Mouse (Mus musculus) MEL (cell line): ENCODE data around the gene Stra6. TPM values are rescaled to one million over a fixed set of nuclear protein-coding genes. Genes with fewer than 3 reads are reported as not detected.

ENCODE experiments used
- DNase-seq: peaks from one replicate; pipeline ENCODE4 v3.0.0; 2011; ENCODE audit warnings: low read depth, low spot score
- H3K27ac ChIP-seq: 2 replicates; pipeline ENCODE4 v1.5.1; 2012; ENCODE audit warnings: low read depth, mild to moderate bottlenecking, control low read depth, low read length, moderate library complexity; ENCODE audit not compliant: control insufficient read depth
- H3K27me3 ChIP-seq, 2 experiments: fragments of 150-350 bp in 1 of 2; sonication (generic) in 1 of 2; 2 replicates each; pipeline ENCODE4 v1.6.1; 2012; ENCODE audit warnings: low read length in 2 of 2, mild to moderate bottlenecking in 2 of 2, improper control_type of control experiment in 1 of 2, moderate library complexity in 1 of 2; ENCODE audit not compliant: insufficient read depth in 2 of 2, control insufficient read depth in 1 of 2
- H3K36me3 ChIP-seq, 2 experiments: 2 replicates each; pipeline ENCODE4 v1.6.1; 2012 to 2014; ENCODE audit warnings: low read length in 2 of 2, improper control_type of control experiment in 1 of 2, inconsistent platforms in 1 of 2, mild to moderate bottlenecking in 1 of 2; ENCODE audit not compliant: insufficient read depth in 2 of 2, control insufficient read depth in 1 of 2
- H3K4me1 ChIP-seq, 2 experiments: fragments of 150-350 bp in 1 of 2; sonication (generic) in 1 of 2; 2 replicates each; pipeline ENCODE4 v1.6.1; 2012; ENCODE audit warnings: low read length in 2 of 2, improper control_type of control experiment in 1 of 2, mild to moderate bottlenecking in 1 of 2; ENCODE audit not compliant: insufficient read depth in 2 of 2, control insufficient read depth in 1 of 2
- H3K4me3 ChIP-seq, 2 experiments: fragments of 150-350 bp in 1 of 2; sonication (generic) in 1 of 2; 2 replicates each; pipeline ENCODE4 v1.5.1; 2012; ENCODE audit warnings: low read depth in 2 of 2, low read length in 2 of 2, mild to moderate bottlenecking in 2 of 2, moderate library complexity in 2 of 2, control low read depth in 1 of 2, improper control_type of control experiment in 1 of 2; ENCODE audit not compliant: control insufficient read depth in 1 of 2, insufficient read depth in 1 of 2
- H3K79me2 ChIP-seq: 2 replicates; pipeline ENCODE4 v1.6.1; 2012; ENCODE audit warnings: mild to moderate bottlenecking, low read length, moderate library complexity; ENCODE audit not compliant: control insufficient read depth, poor library complexity, insufficient read depth
- H3K9ac ChIP-seq: 2 replicates; pipeline ENCODE4 v1.6.1; 2012; ENCODE audit warnings: low read depth, mild to moderate bottlenecking, control low read depth, low read length, moderate library complexity; ENCODE audit not compliant: control insufficient read depth, poor library complexity, severe bottlenecking
- H3K9me3 ChIP-seq: fragments of 150-350 bp; sonication (generic); replicated peaks from 2 replicates; pipeline ENCODE4 v1.6.1; 2012; ENCODE audit warnings: mild to moderate bottlenecking, low read length, improper control_type of control experiment, moderate library complexity; ENCODE audit not compliant: insufficient read depth
- CHD2 ChIP-seq: IDR thresholded peaks from 2 replicates; pipeline ENCODE4 v1.6.1; 2011; ENCODE audit warnings: low read length, improper control_type of control experiment
- CTCF ChIP-seq, 3 experiments: IDR thresholded peaks in 2 of 3; conservative IDR thresholded peaks in 1 of 3; 2 replicates each; pipeline ENCODE4 v1.5.1; 2011 to 2012; ENCODE audit warnings: low read length in 3 of 3, low read depth in 2 of 3, mild to moderate bottlenecking in 2 of 3, improper control_type of control experiment in 1 of 3, inconsistent platforms in 1 of 3, mixed read lengths in 1 of 3, moderate library complexity in 1 of 3; ENCODE audit not compliant: control insufficient read depth in 1 of 3, insufficient read depth in 1 of 3, poor library complexity in 1 of 3, severe bottlenecking in 1 of 3
- E2F4 ChIP-seq: IDR thresholded peaks from 2 replicates; pipeline ENCODE4 v1.6.1; 2011; ENCODE audit warnings: low read depth, low read length, improper control_type of control experiment, borderline replicate concordance
- ELF1 ChIP-seq: IDR thresholded peaks from 2 replicates; pipeline ENCODE4 v1.6.1; 2014; ENCODE audit warnings: low read depth, mild to moderate bottlenecking, inconsistent platforms, low read length, improper control_type of control experiment, moderate library complexity
- ETS1 ChIP-seq: IDR thresholded peaks from 2 replicates; pipeline ENCODE4 v1.6.1; 2012; ENCODE audit warnings: low read depth, mild to moderate bottlenecking, inconsistent platforms, low read length, improper control_type of control experiment, moderate library complexity
- GABPA ChIP-seq: IDR thresholded peaks from 2 replicates; pipeline ENCODE4 v1.6.1; 2012; ENCODE audit warnings: low read depth, mild to moderate bottlenecking, inconsistent platforms, low read length, improper control_type of control experiment, moderate library complexity
- GATA1 ChIP-seq: IDR thresholded peaks from 2 replicates; pipeline ENCODE4 v1.6.1; 2011; ENCODE audit warnings: low read depth, low read length, improper control_type of control experiment
- JUND ChIP-seq: IDR thresholded peaks from 2 replicates; pipeline ENCODE4 v1.6.1; 2011; ENCODE audit warnings: low read depth, mild to moderate bottlenecking, improper control_type of control experiment, low read length
- MAFK ChIP-seq: IDR thresholded peaks from 2 replicates; pipeline ENCODE4 v1.6.1; 2011; ENCODE audit warnings: low read depth, mild to moderate bottlenecking, low read length, improper control_type of control experiment, borderline replicate concordance
- MAX ChIP-seq: IDR thresholded peaks from 2 replicates; pipeline ENCODE4 v1.6.1; 2011; ENCODE audit warnings: low read length, improper control_type of control experiment
- MEF2A ChIP-seq: IDR thresholded peaks from 2 replicates; pipeline ENCODE4 v1.6.1; 2014; ENCODE audit warnings: low read depth, mild to moderate bottlenecking, inconsistent platforms, low read length, improper control_type of control experiment; ENCODE audit not compliant: poor library complexity, insufficient replicate concordance, severe bottlenecking; ENCODE audit errors: extremely low read depth
- MXI1 ChIP-seq: IDR thresholded peaks from 2 replicates; pipeline ENCODE4 v1.6.1; 2011; ENCODE audit warnings: mild to moderate bottlenecking, low read depth, low read length, improper control_type of control experiment
- MYC ChIP-seq: IDR thresholded peaks from 2 replicates; pipeline ENCODE4 v1.6.1; 2011; ENCODE audit warnings: low read depth, mild to moderate bottlenecking, low read length, improper control_type of control experiment, moderate library complexity
- POLR2A ChIP-seq, 2 experiments: IDR thresholded peaks; 2 replicates each; pipeline ENCODE4 v1.6.1; 2011 to 2012; ENCODE audit warnings: low read length in 2 of 2, mild to moderate bottlenecking in 2 of 2, control low read depth in 1 of 2, improper control_type of control experiment in 1 of 2, low read depth in 1 of 2, moderate library complexity in 1 of 2; ENCODE audit not compliant: control insufficient read depth in 1 of 2, insufficient read depth in 1 of 2, poor library complexity in 1 of 2
- POLR2AphosphoS2 ChIP-seq: IDR thresholded peaks from 2 replicates; pipeline ENCODE4 v1.6.1; 2011; ENCODE audit warnings: low read length, improper control_type of control experiment
- POLR2AphosphoS5 ChIP-seq: IDR thresholded peaks from 2 replicates; pipeline ENCODE4 v1.6.1; 2012; ENCODE audit warnings: low read depth, borderline replicate concordance, mild to moderate bottlenecking, inconsistent platforms, low read length, moderate library complexity, mixed read lengths
- RAD21 ChIP-seq: IDR thresholded peaks from 2 replicates; pipeline ENCODE4 v1.6.1; 2011; ENCODE audit warnings: mild to moderate bottlenecking, low read depth, low read length, improper control_type of control experiment
- RCOR1 ChIP-seq: IDR thresholded peaks from 2 replicates; pipeline ENCODE4 v1.6.1; 2012; ENCODE audit warnings: low read depth, mild to moderate bottlenecking, inconsistent platforms, low read length, improper control_type of control experiment
- SIN3A ChIP-seq: IDR thresholded peaks from 2 replicates; pipeline ENCODE4 v1.6.1; 2012; ENCODE audit warnings: low read length, improper control_type of control experiment, inconsistent platforms
- UBTF ChIP-seq: IDR thresholded peaks from 2 replicates; pipeline ENCODE4 v1.6.1; 2012; ENCODE audit warnings: low read depth, mild to moderate bottlenecking, inconsistent platforms, low read length, improper control_type of control experiment, moderate library complexity, borderline replicate concordance; ENCODE audit not compliant: insufficient read depth
- USF1 ChIP-seq: IDR thresholded peaks from 2 replicates; pipeline ENCODE4 v1.6.1; 2014; ENCODE audit warnings: low read depth, mild to moderate bottlenecking, inconsistent platforms, low read length, improper control_type of control experiment, moderate library complexity
- ZMIZ1 ChIP-seq: IDR thresholded peaks from 2 replicates; pipeline ENCODE4 v1.6.1; 2012; ENCODE audit warnings: low read depth, mild to moderate bottlenecking, inconsistent platforms, low read length, improper control_type of control experiment, moderate library complexity
- ZNF384 ChIP-seq: IDR thresholded peaks from 2 replicates; pipeline ENCODE4 v1.6.1; 2012; ENCODE audit warnings: low read depth, mild to moderate bottlenecking, inconsistent platforms, low read length, improper control_type of control experiment
- polyA plus RNA-seq, 2 experiments: library from polyadenylated mRNA; stranded (reverse) in 1 of 2; unstranded in 1 of 2; fragments of >175 nt in 1 of 2; fragments of >200 nt in 1 of 2; gene quantifications; 2 replicates each; pipeline versions ENCODE4 v1.2.1 to v1.2.4; 2012; ENCODE audit warnings: low replicate concordance in 2 of 2, low read depth in 1 of 2; ENCODE audit not compliant: insufficient read length in 2 of 2, insufficient read depth in 1 of 2, missing spikeins in 1 of 2
- total RNA-seq: library from RNA; depleted of rRNA; stranded (reverse); fragments of 300-350 nt; gene quantifications from 2 replicates; pipeline ENCODE4 v1.2.3, GENCODE M21; 2012

Gene Stra6
- total and polyA plus RNA-seq, 3 experiments, result not detected

GRCm38 (mm10) chr9:58172863-58173262, 109.3 kb downstream of the Stra6 start:
- no peaks in the 10 kb centered on the region for H3K9me3 ChIP-seq
- H3K4me1 ChIP-seq, result no peaks in the 10 kb centered on the region
- H3K36me3 ChIP-seq, result no peaks in the 10 kb centered on the region
- H3K79me2 ChIP-seq, result no peaks in the 10 kb centered on the region
- no peak overlapping the region for H3K27ac ChIP-seq
- DNase-seq, result no peak
- no peak overlapping the region for H3K9ac ChIP-seq
- TF ChIP-seq E2F4, result no peak
- TF ChIP-seq MXI1, result no peak
- TF ChIP-seq MAX, result no peak
- no peak for TF ChIP-seq JUND
- no peak for TF ChIP-seq RCOR1
- no peak for TF ChIP-seq GABPA
- TF ChIP-seq ZMIZ1, result no peak
- TF ChIP-seq ELF1, result no peak
- no peak for TF ChIP-seq MYC
- TF ChIP-seq USF1, result no peak
- no peak for TF ChIP-seq MAFK
- no peak for TF ChIP-seq CTCF (IDR thresholded peaks at IDR 0.05 in 2 of 3, conservative IDR thresholded peaks at IDR 0.05 in 1 of 3; ENCODE audit: control insufficient read depth in 1 of 3, insufficient read depth in 1 of 3, low read depth in 2 of 3, low read length in 3 of 3, poor library complexity in 1 of 3, severe bottlenecking in 1 of 3)
- no peak for TF ChIP-seq POLR2AphosphoS5
- TF ChIP-seq, all 39 proteins: peak for 0
- peaks cover 25 to 27% of the 10 kb centered on the region in 2 experiments for H3K27me3 ChIP-seq
- H3K4me3 ChIP-seq, result no peak overlapping the region

GRCm38 (mm10) chr9:58174818-58175251, 111.2 kb downstream of the Stra6 start:
- Histone ChIP-seq H3K4me3 (no peak overlapping the region), H3K27ac (no peak overlapping the region), H3K9me3 (no peaks in the 10 kb centered on the region), H3K36me3 (no peaks in the 10 kb centered on the region), H3K79me2 (no peaks in the 10 kb centered on the region), H3K4me1 (no peaks in the 10 kb centered on the region), H3K27me3 (peaks cover 17 to 18% of the 10 kb centered on the region in 2 experiments), H3K9ac (no peak overlapping the region)
- no peak for TF ChIP-seq POLR2AphosphoS2
- TF ChIP-seq ETS1, result no peak
- no peak for TF ChIP-seq ZNF384
- TF ChIP-seq GATA1, result no peak
- no peak for TF ChIP-seq MXI1
- no peak for TF ChIP-seq JUND
- TF ChIP-seq RAD21, result no peak
- no peak for TF ChIP-seq UBTF
- TF ChIP-seq MEF2A, result no peak
- TF ChIP-seq SIN3A, result no peak
- TF ChIP-seq GABPA, result no peak
- no peak for TF ChIP-seq POLR2A (IDR thresholded peaks at IDR 0.05; ENCODE audit: control insufficient read depth in 1 of 2, insufficient read depth in 1 of 2, low read depth in 1 of 2, low read length in 2 of 2, poor library complexity in 1 of 2)
- TF ChIP-seq CHD2, result no peak
- TF ChIP-seq ZMIZ1, result no peak
- DNase-seq, result no peak
